Mouse (Mus musculus) lung, embryonic 16.5 days (tissue): ENCODE results near the gene Megf11. TPM values are rescaled to one million over a fixed set of nuclear protein-coding genes. Genes with fewer than 3 reads are reported as not detected.

Source experiments
- ATAC-seq: fragments of 200-750 bp; cut with Nextera tagmentation; 2 replicates; pipeline ENCODE4 v1.8.0; 2017; ENCODE audit warnings: low read depth, mild to moderate bottlenecking, moderate library complexity
- H3K27ac ChIP-seq: fragments of 300-500 bp; sonication (generic); 2 replicates; pipeline ENCODE4 v1.5.1; 2014; ENCODE audit warnings: mild to moderate bottlenecking, control low read depth, low read length
- H3K27me3 ChIP-seq: fragments of 300-500 bp; sonication (generic); 2 replicates; pipeline ENCODE4 v1.6.1; 2014; ENCODE audit warnings: low read depth, low read length, mixed read lengths; ENCODE audit not compliant: control insufficient read depth, insufficient read depth
- H3K36me3 ChIP-seq: fragments of 300-500 bp; sonication (generic); 2 replicates; pipeline ENCODE4 v1.6.1; 2014; ENCODE audit warnings: low read length; ENCODE audit not compliant: control insufficient read depth, insufficient read depth
- H3K4me1 ChIP-seq: fragments of 300-500 bp; sonication (generic); replicated peaks from 2 replicates; pipeline ENCODE4 v1.6.1; 2014; ENCODE audit warnings: low read length, mixed read lengths; ENCODE audit not compliant: control insufficient read depth, insufficient read depth
- H3K4me2 ChIP-seq: fragments of 300-500 bp; sonication (generic); 2 replicates; pipeline ENCODE4 v1.6.1; 2014; ENCODE audit warnings: low read depth, low read length, control low read depth
- H3K4me3 ChIP-seq: fragments of 300-500 bp; sonication (generic); 2 replicates; pipeline ENCODE4 v1.5.1; 2014; ENCODE audit warnings: mild to moderate bottlenecking, low read length, control low read depth
- H3K9ac ChIP-seq: fragments of 300-500 bp; sonication (generic); 2 replicates; pipeline ENCODE4 v1.6.1; 2014; ENCODE audit warnings: low read length, control low read depth
- H3K9me3 ChIP-seq: fragments of 300-500 bp; sonication (generic); 2 replicates; pipeline ENCODE4 v1.6.1; 2016; ENCODE audit warnings: low read length; ENCODE audit not compliant: control insufficient read depth
- WGBS: fragments of 180-500 bp; shearing (Covaris S2); extraction: QIAGEN DNeasy Blood & Tissue Kit; methylation state at CpG from one replicate; pipeline ENCODE4 v1.1.7; 2014; 5-methylcytosine and 5-hydroxymethylcytosine counted together
- polyA plus RNA-seq: library from polyadenylated mRNA; unstranded; fragments of >200 nt; fragmentation: Nextera tagmentation; extraction: Ambion mirVana; gene quantifications from 2 replicates; pipeline ENCODE4 v1.2.1, GENCODE M21; 2015

Gene Megf11
- polyA plus RNA-seq, 1 experiment from 2014 or later, result 1.2 TPM

DNA sequence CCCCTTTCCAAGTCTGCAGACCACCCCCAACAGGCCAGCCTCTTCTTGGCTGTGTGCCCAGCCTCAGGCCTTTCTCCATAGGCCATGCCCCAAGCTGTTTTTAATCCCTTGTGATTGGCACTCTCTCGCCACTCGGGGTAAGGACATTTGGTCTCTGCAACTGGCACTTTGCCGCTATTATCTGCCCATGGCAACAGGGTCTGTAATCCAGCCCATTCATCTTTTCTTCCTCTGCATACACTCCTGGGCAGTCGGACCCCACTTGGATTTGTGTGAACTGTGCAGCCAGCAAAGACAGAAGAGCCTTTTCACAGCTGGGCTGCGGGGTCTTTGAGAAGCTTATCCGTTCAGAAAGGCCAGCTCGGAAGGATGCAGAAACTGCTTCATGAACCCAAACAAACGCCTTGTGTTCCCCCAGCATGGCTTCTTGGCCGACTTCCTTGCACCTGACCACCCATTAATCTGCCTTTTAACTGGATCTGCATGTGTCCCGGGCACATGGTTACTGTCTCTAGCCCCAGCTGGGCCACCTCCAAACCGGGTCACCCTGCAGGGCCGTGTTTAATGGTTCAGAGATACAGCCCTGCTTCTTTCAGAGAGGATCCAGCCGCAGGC, 220.4 kb downstream of the Megf11 start:
- no peak overlapping the region for H3K4me2 ChIP-seq
- peak; percentile 31; the same call in 1 of the 2 replicates for ATAC-seq

DNA sequence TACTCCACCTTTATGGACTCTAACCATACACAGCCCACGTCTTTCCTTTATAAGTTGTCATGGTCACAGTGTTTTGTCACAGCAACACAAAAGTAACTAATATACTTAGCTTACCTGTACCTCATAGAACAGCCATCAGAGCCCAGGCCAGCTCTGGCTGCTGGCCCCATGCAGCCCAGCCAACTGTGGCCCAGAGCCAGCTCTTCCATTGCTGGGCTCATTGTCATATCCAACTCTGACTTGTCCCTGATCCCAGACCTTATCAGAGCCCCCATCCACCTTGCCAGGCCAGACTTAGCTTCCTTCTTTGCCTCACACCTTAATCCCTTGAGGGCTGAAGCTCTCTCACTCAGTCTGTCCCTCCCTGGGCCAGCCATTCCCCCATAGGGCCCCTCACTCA, 221.6 kb downstream of the Megf11 start:
- no peak for ATAC-seq
- H3K9ac ChIP-seq, result no peak overlapping the region
- no peak overlapping the region for H3K27ac ChIP-seq
- H3K4me1 ChIP-seq, result peaks cover 25% of the 10 kb centered on the region
- no peaks in the 10 kb centered on the region for H3K9me3 ChIP-seq
- no peak overlapping the region for H3K4me2 ChIP-seq
- 74% methylated on average over 1 of the region's 1 CpGs for WGBS
- no peaks in the 10 kb centered on the region for H3K36me3 ChIP-seq
- H3K4me3 ChIP-seq, result no peak overlapping the region
- H3K27me3 ChIP-seq, result no peaks in the 10 kb centered on the region

More for the DNA sequence above, 220.4 kb downstream of the Megf11 start:
- Histone ChIP-seq H3K36me3 (no peaks in the 10 kb centered on the region), H3K4me1 (peaks cover 26% of the 10 kb centered on the region), H3K9me3 (no peaks in the 10 kb centered on the region), H3K9ac (no peak overlapping the region), H3K27ac (peak overlapping the region; percentile 32), H3K27me3 (no peaks in the 10 kb centered on the region), H3K4me3 (no peak overlapping the region)
- 22% methylated on average over 13 of the region's 13 CpGs for WGBS

DNA sequence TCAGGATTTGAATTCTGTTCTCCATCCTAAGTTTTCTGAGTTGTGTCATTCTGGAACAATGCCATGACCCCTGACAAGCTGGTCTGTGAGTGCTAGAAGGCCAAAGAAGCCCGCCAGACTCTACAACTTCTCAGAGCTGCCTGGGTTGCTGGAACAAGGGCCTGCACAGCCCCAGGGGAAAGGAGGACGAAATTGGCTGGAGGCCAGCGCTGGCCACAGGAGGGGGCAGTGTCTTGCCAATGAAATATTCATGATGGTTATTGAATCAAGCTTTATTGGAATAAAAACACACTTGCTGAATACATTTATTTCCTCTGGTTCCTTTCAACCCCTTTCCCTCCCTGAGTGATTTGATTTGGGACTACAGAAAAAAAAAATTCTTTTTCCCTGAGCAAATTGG, 224.1 kb downstream of the Megf11 start:
- H3K9ac ChIP-seq, result no peak overlapping the region
- no peak overlapping the region for H3K4me3 ChIP-seq
- 42% methylated on average over 3 of the region's 3 CpGs for WGBS
- H3K4me1 ChIP-seq, result peaks cover 18% of the 10 kb centered on the region
- ATAC-seq, result no peak
- no peaks in the 10 kb centered on the region for H3K9me3 ChIP-seq
- no peaks in the 10 kb centered on the region for H3K36me3 ChIP-seq
- no peak overlapping the region for H3K27ac ChIP-seq
- H3K4me2 ChIP-seq, result no peak overlapping the region
- H3K27me3 ChIP-seq, result no peaks in the 10 kb centered on the region

DNA sequence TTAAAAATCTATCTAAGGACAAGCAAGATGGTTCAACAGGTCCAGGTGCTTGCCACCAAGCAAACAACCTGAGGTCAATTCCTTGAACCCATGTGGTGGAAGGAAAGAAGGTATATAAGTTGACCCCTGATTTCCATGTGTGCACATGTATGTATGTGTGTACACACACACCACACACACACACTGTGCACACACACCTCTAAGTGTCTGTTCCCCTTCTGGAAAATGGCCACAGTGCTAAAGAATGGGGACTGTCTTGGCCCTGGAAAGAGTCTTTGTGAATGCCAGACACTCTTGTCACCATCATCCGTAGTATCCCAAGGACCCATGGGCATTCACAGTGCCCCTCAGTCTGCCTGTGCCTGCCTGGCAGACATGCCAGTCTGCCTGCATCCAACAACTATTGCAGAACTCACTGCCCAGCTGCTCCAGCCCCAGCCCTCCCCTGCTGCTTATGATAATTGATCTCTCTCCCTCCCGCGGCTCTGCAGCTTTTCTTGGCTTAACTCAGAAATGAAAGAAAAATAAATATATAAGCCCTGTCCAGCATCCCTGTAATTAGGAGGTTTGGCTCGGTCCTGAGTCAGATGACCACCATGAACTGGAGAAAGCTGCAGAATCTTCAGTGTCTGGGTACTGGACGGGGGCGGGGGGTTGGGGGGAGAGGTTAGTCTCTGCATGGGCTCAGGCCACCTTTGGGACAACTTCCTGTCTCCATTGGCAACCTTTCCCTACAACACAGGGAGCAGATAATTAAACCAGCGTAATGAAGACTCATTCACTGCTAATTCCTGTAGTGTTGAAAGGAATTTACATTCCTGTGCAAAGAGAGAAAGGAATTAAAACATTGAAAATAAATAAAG, 226.9 kb downstream of the Megf11 start:
- WGBS, result 22% methylated on average over 7 of the region's 7 CpGs
- Histone ChIP-seq H3K4me1 (no peaks in the 10 kb centered on the region), H3K4me2 (no peak overlapping the region)

DNA sequence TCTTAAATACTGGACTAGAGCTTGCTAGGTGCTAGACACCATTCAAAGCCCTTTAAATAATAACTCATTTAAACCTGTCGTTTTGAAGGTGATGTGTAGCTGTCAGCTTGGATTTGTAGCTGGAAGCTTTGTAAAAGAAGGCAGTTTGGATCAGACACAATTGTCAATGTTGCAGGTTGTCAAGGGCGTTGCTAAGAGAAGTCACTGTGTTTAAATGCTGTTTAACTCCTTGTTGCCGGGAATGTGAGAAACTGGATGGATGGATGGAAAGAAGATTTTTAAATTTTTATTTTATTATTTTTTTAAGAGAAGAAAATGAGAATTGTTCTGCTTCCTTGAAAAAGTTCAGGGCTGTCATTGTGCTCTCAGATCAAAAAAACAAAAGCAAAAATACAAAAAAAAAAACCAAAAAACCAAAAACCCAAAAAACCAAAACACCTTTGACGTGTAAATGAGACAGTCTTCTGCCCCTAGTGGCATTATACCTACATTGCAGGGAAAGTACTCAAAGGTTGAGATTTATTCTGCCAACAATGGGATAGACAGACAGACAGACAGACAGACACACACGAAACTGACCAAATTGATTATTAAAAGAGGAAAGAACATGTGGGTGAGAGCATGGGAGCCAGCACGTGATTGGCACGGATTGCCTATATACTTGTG, 227.7 kb downstream of the Megf11 start:
- H3K9me3 ChIP-seq, result no peaks in the 10 kb centered on the region
- no peak overlapping the region for H3K9ac ChIP-seq
- H3K36me3 ChIP-seq, result no peaks in the 10 kb centered on the region
- ATAC-seq, result no peak
- H3K4me3 ChIP-seq, result no peak overlapping the region
- WGBS, result 46% methylated on average over 7 of the region's 7 CpGs
- H3K4me1 ChIP-seq, result no peaks in the 10 kb centered on the region
- no peak overlapping the region for H3K27ac ChIP-seq
- no peak overlapping the region for H3K4me2 ChIP-seq
- H3K27me3 ChIP-seq, result no peaks in the 10 kb centered on the region

More for the DNA sequence above, 226.9 kb downstream of the Megf11 start:
- H3K4me3 ChIP-seq, result no peak overlapping the region
- no peak overlapping the region for H3K9ac ChIP-seq
- H3K36me3 ChIP-seq, result no peaks in the 10 kb centered on the region
- no peaks in the 10 kb centered on the region for H3K9me3 ChIP-seq
- no peak overlapping the region for H3K27ac ChIP-seq
- H3K27me3 ChIP-seq, result no peaks in the 10 kb centered on the region
- ATAC-seq, result no peak

DNA sequence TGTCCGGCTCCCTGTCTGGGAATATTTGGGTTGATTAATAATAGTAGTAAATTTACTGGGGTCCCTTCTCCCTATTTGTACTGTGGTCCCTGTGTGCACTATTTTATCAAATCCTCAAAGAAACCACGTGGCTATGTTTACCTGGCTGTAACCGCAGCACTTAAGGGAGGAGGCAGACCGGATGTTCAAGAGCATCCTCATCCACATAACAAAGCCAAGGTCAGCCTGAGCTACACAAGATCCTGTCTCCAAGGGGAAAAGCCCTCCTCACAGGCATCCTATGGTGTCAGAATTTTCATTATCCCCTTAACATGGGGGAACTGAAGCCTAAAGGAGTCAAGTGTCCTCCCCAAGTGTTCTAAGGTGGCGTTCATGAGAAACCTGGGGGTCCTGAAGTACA, 232.0 kb downstream of the Megf11 start:
- H3K27ac ChIP-seq, result no peak overlapping the region
- ATAC-seq, result no peak
- no peaks in the 10 kb centered on the region for H3K36me3 ChIP-seq
- no peak overlapping the region for H3K4me3 ChIP-seq
- H3K4me1 ChIP-seq, result no peaks in the 10 kb centered on the region
- H3K9me3 ChIP-seq, result no peaks in the 10 kb centered on the region
- no peak overlapping the region for H3K9ac ChIP-seq
- WGBS, result 50% methylated on average over 5 of the region's 5 CpGs
- H3K4me2 ChIP-seq, result no peak overlapping the region
- no peaks in the 10 kb centered on the region for H3K27me3 ChIP-seq

DNA sequence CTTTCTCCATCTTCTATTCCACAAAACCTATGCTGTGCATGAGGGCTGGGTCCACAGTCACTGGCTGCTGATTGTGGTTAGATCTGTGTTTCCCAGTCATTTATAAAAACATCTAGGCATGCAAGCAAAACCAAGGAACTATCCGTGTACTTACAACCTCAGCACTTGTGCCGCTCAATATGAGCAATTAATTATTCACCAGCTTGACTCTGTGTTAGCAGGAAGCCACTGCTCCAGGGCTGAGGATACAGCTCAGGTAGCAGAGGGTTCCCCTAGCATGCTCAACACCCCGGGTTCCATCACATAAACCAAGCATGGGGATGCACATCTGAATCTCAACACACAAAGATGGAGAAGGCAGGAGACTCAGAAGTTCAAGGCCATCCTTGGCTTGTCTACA, 233.0 kb downstream of the Megf11 start:
- H3K4me1 ChIP-seq, result no peaks in the 10 kb centered on the region
- no peak overlapping the region for H3K27ac ChIP-seq
- no peak overlapping the region for H3K9ac ChIP-seq
- H3K4me2 ChIP-seq, result no peak overlapping the region
- H3K9me3 ChIP-seq, result no peaks in the 10 kb centered on the region
- ATAC-seq, result no peak
- no peaks in the 10 kb centered on the region for H3K36me3 ChIP-seq
- 66% methylated on average over 3 of the region's 3 CpGs for WGBS
- H3K27me3 ChIP-seq, result no peaks in the 10 kb centered on the region
- no peak overlapping the region for H3K4me3 ChIP-seq

DNA sequence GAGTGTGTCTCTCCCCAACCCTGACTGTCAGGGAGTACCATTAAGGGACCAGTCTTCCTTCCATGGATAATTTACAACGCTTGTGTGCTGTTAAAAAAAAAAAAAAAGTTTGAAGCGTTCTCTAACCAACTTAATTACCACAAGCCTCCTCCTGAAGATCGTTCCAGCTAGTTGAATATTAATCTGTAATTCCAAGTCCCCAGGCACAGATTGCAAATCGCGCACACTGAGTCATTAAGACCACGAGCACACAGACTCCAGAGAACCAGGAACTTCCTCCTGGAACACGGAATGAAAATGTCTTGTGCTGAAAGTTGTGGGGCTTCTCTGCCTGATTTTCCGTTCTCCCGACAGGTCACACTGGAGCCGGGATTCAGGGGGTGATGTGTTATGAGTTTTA, 234.0 kb downstream of the Megf11 start:
- H3K4me2 ChIP-seq, result no peak overlapping the region
- no peaks in the 10 kb centered on the region for H3K9me3 ChIP-seq
- H3K27ac ChIP-seq, result no peak overlapping the region
- H3K4me3 ChIP-seq, result no peak overlapping the region
- H3K27me3 ChIP-seq, result no peaks in the 10 kb centered on the region
- H3K9ac ChIP-seq, result no peak overlapping the region
- H3K4me1 ChIP-seq, result no peaks in the 10 kb centered on the region
- no peak for ATAC-seq
- whole genome bisulfite sequencing, result 68% methylated on average over 10 of the region's 10 CpGs
- H3K36me3 ChIP-seq, result no peaks in the 10 kb centered on the region

DNA sequence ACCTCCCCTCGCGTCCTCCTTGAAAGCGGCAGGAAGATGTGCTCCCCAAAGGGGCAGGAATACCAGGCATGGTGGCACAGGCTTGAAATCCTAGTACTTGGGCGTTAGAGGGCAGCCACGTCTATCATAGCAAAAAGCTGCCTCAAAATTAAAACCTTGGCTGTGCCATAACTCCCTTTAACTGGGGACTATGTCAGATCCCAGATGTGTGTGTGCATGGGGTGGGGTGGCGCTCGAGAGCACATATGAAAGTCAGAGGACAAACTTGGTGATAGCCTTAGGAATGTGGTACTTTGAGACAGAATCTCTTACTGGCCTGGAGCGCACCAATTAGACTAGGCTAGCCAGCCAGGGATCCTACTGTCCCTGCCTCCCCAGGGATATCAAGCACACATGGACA, 235.2 kb downstream of the Megf11 start:
- Histone ChIP-seq H3K9ac (no peak overlapping the region), H3K4me2 (no peak overlapping the region), H3K9me3 (no peaks in the 10 kb centered on the region), H3K27me3 (no peaks in the 10 kb centered on the region), H3K4me1 (no peaks in the 10 kb centered on the region), H3K4me3 (no peak overlapping the region), H3K36me3 (no peaks in the 10 kb centered on the region), H3K27ac (no peak overlapping the region)
- WGBS, result 60% methylated on average over 8 of the region's 8 CpGs
- no peak for ATAC-seq
